Mouse (Mus musculus): ENCODE measurements around the gene Tph1. TPM values are rescaled to one million over a fixed set of nuclear protein-coding genes. Genes with fewer than 3 reads are reported as not detected.
A peak's percentile ranks its signal among the peaks of the same experiment; 100 is the strongest.

The Tph1 gene
- polyA plus RNA-seq, 1 experiment from 2014 or later: 2.5 TPM

- no peaks in the 10 kb centered on the region for H3K9me3 ChIP-seq
- no peak overlapping the region for H3K27ac ChIP-seq
- peaks cover 13% of the 10 kb centered on the region for H3K4me1 ChIP-seq
- H3K4me3 ChIP-seq: no peak overlapping the region
- no peaks in the 10 kb centered on the region for H3K36me3 ChIP-seq
- no peak overlapping the region for H3K4me2 ChIP-seq
- no peaks in the 10 kb centered on the region for H3K27me3 ChIP-seq
- WGBS: 84% methylated on average over 1 of the region's 1 CpGs
- no peak overlapping the region for H3K9ac ChIP-seq
- ATAC-seq (ENCODE audit: insufficient number of reproducible peaks, low FRiP score, low TSS enrichment, low read depth): no peak
These were observed 29.2 kb downstream of the Tph1 start for GRCm38 (mm10) chr7:46643172-46643571.

GRCm38 (mm10) chr7:46640062-46640461 lies 32.3 kb downstream of the Tph1 start:
- Histone ChIP-seq H3K27ac (no peak overlapping the region), H3K9me3 (no peaks in the 10 kb centered on the region), H3K27me3 (no peaks in the 10 kb centered on the region), H3K9ac (peak overlapping the region; percentile 56), H3K36me3 (no peaks in the 10 kb centered on the region), H3K4me3 (peak overlapping the region; percentile 71), H3K4me1 (peaks cover 13% of the 10 kb centered on the region), H3K4me2 (peak overlapping the region; percentile 93)
- no peak for ATAC-seq (ENCODE audit: insufficient number of reproducible peaks, low FRiP score, low TSS enrichment, low read depth)
- 17% methylated on average over 17 of the region's 17 CpGs for WGBS

- peak; percentile 89 for ATAC-seq (ENCODE audit: insufficient number of reproducible peaks, low FRiP score, low TSS enrichment, low read depth)
- H3K27ac ChIP-seq: no peak within 1 kb of the TSS; the same call in 1 of the 2 replicates
- under 1% methylated on average over 30 of the region's 30 CpGs for WGBS
- H3K4me2 ChIP-seq: peak within 1 kb of the TSS; percentile 93
- H3K4me1 ChIP-seq: peaks cover 13% of the 10 kb centered on the region
- no peaks in the 10 kb centered on the region for H3K27me3 ChIP-seq
- H3K9me3 ChIP-seq: no peaks in the 10 kb centered on the region
- H3K4me3 ChIP-seq: peak within 1 kb of the TSS; percentile 71
- no peaks in the 10 kb centered on the region for H3K36me3 ChIP-seq
- H3K9ac ChIP-seq: peak within 1 kb of the TSS; percentile 56
These were observed 32.7 kb downstream of the Tph1 start, which contains the start of gene Sergef for GRCm38 (mm10) chr7:46639692-46640031. Gene Sergef, minus strand, starts transcription at chr7:46639807.

GRCm38 (mm10) chr7:46638889-46639691 lies 33.2 kb downstream of the Tph1 start:
- H3K9ac ChIP-seq: peak overlapping the region; percentile 56
- no peak overlapping the region; the same call in 1 of the 2 replicates for H3K27ac ChIP-seq
- no peaks in the 10 kb centered on the region for H3K36me3 ChIP-seq
- peak overlapping the region; percentile 71 for H3K4me3 ChIP-seq
- H3K4me2 ChIP-seq: peak overlapping the region; percentile 93
- no peaks in the 10 kb centered on the region for H3K9me3 ChIP-seq
- H3K27me3 ChIP-seq: no peaks in the 10 kb centered on the region
- WGBS: 9% methylated on average over 32 of the region's 32 CpGs
- ATAC-seq (ENCODE audit: insufficient number of reproducible peaks, low FRiP score, low TSS enrichment, low read depth): no peak
- H3K4me1 ChIP-seq: peaks cover 13% of the 10 kb centered on the region

GRCm38 (mm10) chr7:46628375-46628975 lies 43.9 kb downstream of the Tph1 start:
- Histone ChIP-seq H3K27ac (no peak overlapping the region), H3K27me3 (no peaks in the 10 kb centered on the region), H3K4me1 (no peaks in the 10 kb centered on the region), H3K9ac (no peak overlapping the region), H3K9me3 (no peaks in the 10 kb centered on the region), H3K36me3 (0 out of 2 replicates have a peak, but pooled peaks cover 13% of the 10 kb centered on the region), H3K4me3 (no peak overlapping the region), H3K4me2 (no peak overlapping the region)
- no peak for ATAC-seq (ENCODE audit: insufficient number of reproducible peaks, low FRiP score, low TSS enrichment, low read depth)
- 71% methylated on average over 8 of the region's 8 CpGs for WGBS

- H3K27ac ChIP-seq: no peak overlapping the region
- H3K9me3 ChIP-seq: no peaks in the 10 kb centered on the region
- H3K4me1 ChIP-seq: no peaks in the 10 kb centered on the region
- H3K4me2 ChIP-seq: no peak overlapping the region
- H3K36me3 ChIP-seq: peaks cover 11% of the 10 kb centered on the region; the same call in 1 of the 2 replicates
- H3K27me3 ChIP-seq: no peaks in the 10 kb centered on the region
- H3K4me3 ChIP-seq: no peak overlapping the region
- no peak for ATAC-seq (ENCODE audit: insufficient number of reproducible peaks, low FRiP score, low TSS enrichment, low read depth)
- 53% methylated on average over 2 of the region's 3 CpGs for WGBS
- no peak overlapping the region for H3K9ac ChIP-seq
These were observed 48.4 kb downstream of the Tph1 start for GRCm38 (mm10) chr7:46623979-46624378.

GRCm38 (mm10) chr7:46618416-46619110 lies 53.8 kb downstream of the Tph1 start:
- 0 out of 2 replicates have a peak, but pooled peaks cover 3% of the 10 kb centered on the region for H3K4me1 ChIP-seq
- no peak overlapping the region for H3K9ac ChIP-seq
- H3K4me3 ChIP-seq: no peak overlapping the region
- H3K27me3 ChIP-seq: no peaks in the 10 kb centered on the region
- peaks cover 9% of the 10 kb centered on the region; the same call in 1 of the 2 replicates for H3K36me3 ChIP-seq
- no peak for ATAC-seq (ENCODE audit: insufficient number of reproducible peaks, low FRiP score, low TSS enrichment, low read depth)
- H3K9me3 ChIP-seq: no peaks in the 10 kb centered on the region
- no peak overlapping the region for H3K27ac ChIP-seq
- no peak overlapping the region for H3K4me2 ChIP-seq
- WGBS: 88% methylated on average over 23 of the region's 23 CpGs

GRCm38 (mm10) chr7:46616429-46617005 lies 55.8 kb downstream of the Tph1 start:
- H3K4me3 ChIP-seq: no peak overlapping the region

GRCm38 (mm10) chr7:46615256-46615977 lies 56.9 kb downstream of the Tph1 start:
- H3K9me3 ChIP-seq: no peaks in the 10 kb centered on the region
- peaks cover 16% of the 10 kb centered on the region for H3K4me1 ChIP-seq
- H3K27me3 ChIP-seq: no peaks in the 10 kb centered on the region
- no peak overlapping the region for H3K4me2 ChIP-seq
- H3K27ac ChIP-seq: no peak overlapping the region
- ATAC-seq (ENCODE audit: insufficient number of reproducible peaks, low FRiP score, low TSS enrichment, low read depth): no peak
- H3K4me3 ChIP-seq: no peak overlapping the region
- 68% methylated on average over 5 of the region's 5 CpGs for WGBS
- peaks cover under 1% of the 10 kb centered on the region; the same call in 1 of the 2 replicates for H3K36me3 ChIP-seq
- H3K9ac ChIP-seq: no peak overlapping the region

More at GRCm38 (mm10) chr7:46616429-46617005, 55.8 kb downstream of the Tph1 start:
- Histone ChIP-seq H3K36me3 (peaks cover 9% of the 10 kb centered on the region; the same call in 1 of the 2 replicates), H3K4me2 (no peak overlapping the region), H3K27me3 (no peaks in the 10 kb centered on the region), H3K27ac (no peak overlapping the region), H3K9me3 (no peaks in the 10 kb centered on the region), H3K4me1 (peaks cover 15% of the 10 kb centered on the region), H3K9ac (no peak overlapping the region)
- 91% methylated on average over 7 of the region's 7 CpGs for WGBS
- ATAC-seq (ENCODE audit: insufficient number of reproducible peaks, low FRiP score, low TSS enrichment, low read depth): no peak

GRCm38 (mm10) chr7:46614263-46614662 lies 58.1 kb downstream of the Tph1 start:
- peaks cover 16% of the 10 kb centered on the region for H3K4me1 ChIP-seq
- WGBS: 90% methylated on average over 12 of the region's 12 CpGs
- no peaks in the 10 kb centered on the region for H3K36me3 ChIP-seq
- H3K4me3 ChIP-seq: no peak overlapping the region
- no peak overlapping the region for H3K27ac ChIP-seq
- no peak for ATAC-seq (ENCODE audit: insufficient number of reproducible peaks, low FRiP score, low TSS enrichment, low read depth)
- no peak overlapping the region for H3K9ac ChIP-seq
- no peaks in the 10 kb centered on the region for H3K9me3 ChIP-seq
- no peak overlapping the region for H3K4me2 ChIP-seq
- no peaks in the 10 kb centered on the region for H3K27me3 ChIP-seq

- no peaks in the 10 kb centered on the region for H3K27me3 ChIP-seq
- H3K9ac ChIP-seq: no peak overlapping the region
- no peaks in the 10 kb centered on the region for H3K9me3 ChIP-seq
- no peaks in the 10 kb centered on the region for H3K36me3 ChIP-seq
- peaks cover 16% of the 10 kb centered on the region for H3K4me1 ChIP-seq
- no peak overlapping the region for H3K4me2 ChIP-seq
- no peak for ATAC-seq (ENCODE audit: insufficient number of reproducible peaks, low FRiP score, low TSS enrichment, low read depth)
- H3K27ac ChIP-seq: no peak overlapping the region
- WGBS: 55% methylated on average over 10 of the region's 10 CpGs
- H3K4me3 ChIP-seq: no peak overlapping the region
These were observed 59.2 kb downstream of the Tph1 start for GRCm38 (mm10) chr7:46613091-46613490.
